Mouse (Mus musculus) liver, postnatal 0 days (tissue): Measurements from ENCODE around the gene Cradd.

ENCODE experiments used
- CTCF ChIP-seq: sonication (generic); IDR thresholded peaks from 2 replicates; pipeline ENCODE4 v1.5.1; 2016; ENCODE audit warnings: antibody characterized with exemption, low read depth
- EP300 ChIP-seq: IDR thresholded peaks from 2 replicates; pipeline ENCODE4 v1.6.1; 2016; ENCODE audit warnings: antibody characterized with exemption, low read depth, mild to moderate bottlenecking

DNA sequence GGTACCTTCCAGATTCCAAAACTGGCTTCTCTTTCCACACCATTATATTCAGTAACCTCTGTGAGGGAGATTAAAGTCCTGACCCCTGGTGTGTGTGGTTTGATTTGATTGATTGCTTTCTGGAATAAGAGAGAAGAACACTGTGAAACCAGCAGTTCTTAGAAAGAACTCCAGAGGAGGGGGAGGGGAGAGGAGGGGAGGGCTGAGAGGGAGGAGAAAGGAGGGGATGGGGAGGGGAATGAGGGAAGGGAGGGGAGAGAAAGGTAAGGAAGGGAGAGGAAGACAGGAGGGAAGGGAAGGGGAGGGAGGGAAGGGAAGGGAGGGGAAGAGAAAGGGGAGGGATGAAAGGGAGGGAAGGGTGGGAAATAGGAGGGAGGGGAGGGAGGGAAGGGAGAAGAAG, 30.7 kb upstream of the Cradd start:
- TF ChIP-seq CTCF (no peak), EP300 (no peak)
